In the genomic region with DNA sequence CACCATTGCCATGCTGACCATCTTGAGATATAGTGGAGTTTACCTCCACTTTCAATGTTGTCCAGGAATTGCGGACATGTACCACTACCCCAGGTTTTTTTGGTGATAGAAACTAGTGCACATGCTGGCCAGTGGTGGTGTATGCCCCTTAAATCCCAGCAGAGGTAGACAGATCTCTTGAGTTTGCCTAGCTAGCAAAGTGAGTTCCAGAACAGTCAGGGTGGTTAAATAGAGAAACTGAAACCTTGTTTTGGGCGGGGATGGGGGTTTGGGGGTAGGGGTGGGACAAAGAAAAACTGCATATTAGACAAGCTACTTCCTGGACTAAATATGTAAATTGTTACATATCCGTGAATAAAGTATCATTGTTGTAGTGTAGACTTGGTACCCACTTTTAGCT, we compare ENCODE assay signal across 31 mouse cellular contexts. TPM values are rescaled to one million over a fixed set of nuclear protein-coding genes. Genes with fewer than 3 reads are reported as not detected.
DNase-seq lines count a peak whose midpoint lies in the region; ATAC-seq lines count a peak whose summit lies in the region.
"Had no signal": no experiment of that assay in that cellular context is flagged by ENCODE, and none has a peak within 500 bp of the region (broad histone marks: within the 10 kb centered on the region; RNA-seq: fewer than 3 reads in every experiment).

No protein-coding gene starts in this region.

- H3K27me3 ChIP-seq in hindbrain, embryonic 14.5 days (ENCODE audit: control insufficient read depth, insufficient read depth, low read length) = no peaks in the 10 kb centered on the region
- H3K27me3 ChIP-seq in hindbrain, embryonic 16.5 days (replicated peaks; ENCODE audit: control insufficient read depth, insufficient read depth, low read length) = no peaks in the 10 kb centered on the region
- no peaks in the 10 kb centered on the region for H3K27me3 ChIP-seq in splenic B cell, adult 2 months (ENCODE audit: control insufficient read depth, insufficient read depth, low read length, poor library complexity, severe bottlenecking)
- H3K27me3 ChIP-seq: embryonic facial prominence, embryonic 15.5 days; forebrain, embryonic 12.5 days; hindbrain, embryonic 13.5 days; intestine, embryonic 15.5 days; limb, embryonic 15.5 days; liver, embryonic 15.5 days; neural tube, embryonic 12.5 days had no signal

- WGBS in hindbrain, embryonic 14.5 days = 94% methylated on average over 3 of the region's 3 CpGs
- 95% methylated on average over 3 of the region's 3 CpGs for WGBS in hindbrain, embryonic 16.5 days

- H3K9ac ChIP-seq in hindbrain, embryonic 14.5 days = no peak overlapping the region
- H3K9ac ChIP-seq in hindbrain, embryonic 16.5 days (ENCODE audit: low read depth, low read length) = no peak overlapping the region
- H3K9ac ChIP-seq: forebrain, embryonic 12.5 days; hindbrain, embryonic 13.5 days; intestine, embryonic 15.5 days; limb, embryonic 15.5 days; liver, embryonic 15.5 days; lung, embryonic 14.5 days; neural tube, embryonic 12.5 days had no signal

- no peaks in the 10 kb centered on the region for H3K9me3 ChIP-seq in hindbrain, embryonic 14.5 days (ENCODE audit: control insufficient read depth, low read length)
- no peaks in the 10 kb centered on the region for H3K9me3 ChIP-seq in hindbrain, embryonic 16.5 days (ENCODE audit: control insufficient read depth, low read length)
- H3K9me3 ChIP-seq: embryonic facial prominence, embryonic 10.5 days; embryonic facial prominence, embryonic 15.5 days; forebrain, embryonic 12.5 days; hindbrain, embryonic 13.5 days; intestine, embryonic 15.5 days; limb, embryonic 10.5 days; limb, embryonic 15.5 days; liver, embryonic 15.5 days; neural tube, embryonic 12.5 days had no signal

- no peak for ATAC-seq in hindbrain, embryonic 14.5 days (ENCODE audit: low FRiP score)
- no peak for ATAC-seq in hindbrain, embryonic 16.5 days
- peak; percentile 31 for ATAC-seq in activated CD4-positive, CD25-positive, alpha-beta regulatory T cell, adult 4 months
- ATAC-seq: intestine, embryonic 15.5 days; midbrain, embryonic 16.5 days had no signal

- peak overlapping the region; percentile 93; the same call in 1 of the 2 replicates for H3K4me3 ChIP-seq in hindbrain, embryonic 14.5 days (replicated peaks; ENCODE audit: low read length)
- H3K4me3 ChIP-seq in hindbrain, embryonic 16.5 days (ENCODE audit: low read length) = no peak overlapping the region
- H3K4me3 ChIP-seq: hindbrain, embryonic 13.5 days; intestine, embryonic 15.5 days; neural tube, embryonic 12.5 days had no signal

- peaks cover 17% of the 10 kb centered on the region for H3K4me1 ChIP-seq in hindbrain, embryonic 14.5 days (replicated peaks; ENCODE audit: control insufficient read depth, insufficient read depth, low read length)
- peaks cover 9% of the 10 kb centered on the region for H3K4me1 ChIP-seq in hindbrain, embryonic 16.5 days (ENCODE audit: control insufficient read depth, insufficient read depth, low read depth, low read length)
- H3K4me1 ChIP-seq: intestine, embryonic 15.5 days had no signal

- peaks cover 44% of the 10 kb centered on the region for H3K36me3 ChIP-seq in hindbrain, embryonic 14.5 days (replicated peaks; ENCODE audit: control insufficient read depth, insufficient read depth)
- peaks cover 23% of the 10 kb centered on the region for H3K36me3 ChIP-seq in hindbrain, embryonic 16.5 days (ENCODE audit: control insufficient read depth, insufficient read depth, low read length)
- peaks cover 9% of the 10 kb centered on the region for H3K36me3 ChIP-seq in splenic B cell, adult 2 months (ENCODE audit: control insufficient read depth, insufficient read depth, low read length, poor library complexity, severe bottlenecking)

- no peak overlapping the region for H3K4me2 ChIP-seq in hindbrain, embryonic 14.5 days (replicated peaks)
- H3K4me2 ChIP-seq in hindbrain, embryonic 16.5 days (ENCODE audit: low read length) = no peak overlapping the region

- no peak overlapping the region for H3K27ac ChIP-seq in hindbrain, embryonic 14.5 days
- no peak overlapping the region for H3K27ac ChIP-seq in hindbrain, embryonic 16.5 days (ENCODE audit: low read depth, low read length)
- H3K27ac ChIP-seq: neural tube, embryonic 12.5 days had no signal

- DNase-seq in hindbrain, embryonic 14.5 days (ENCODE audit: low spot score) = no peak
- peak; percentile 47 for DNase-seq in CD4-positive helper T cell, adult 2 months (ENCODE audit: low read depth, low spot score)
- peak; percentile 37 for DNase-seq in splenic B cell, adult 2 months (ENCODE audit: low read depth, low spot score)
- DNase-seq in gastrocnemius, postnatal 25 days = no peak
- no peak for DNase-seq in kidney, postnatal 14 days
- DNase-seq: adrenal gland, adult 2 months; adrenal gland, postnatal 36 days; cerebellum, adult 18-20 months; cerebellum, postnatal 14 days; gastrocnemius, postnatal 36 days; heart, adult 18-20 months; heart, postnatal 4 days; kidney, postnatal 10 days; layer of hippocampus, adult 9-11 months; lung, embryonic 14.5 days; lung, postnatal 14 days; right cerebral cortex, postnatal 4 days; thymus, adult 18-20 months; thymus, postnatal 25 days had no signal

RNA-seq across cellular contexts. Expression of a gene that starts 1.2 kb away (rescaled TPM):
- polyA plus RNA-seq in hindbrain, embryonic 14.5 days (2014; fragmentation: Nextera tagmentation; extraction: Ambion mirVana) = 81.6 and 83.9 TPM in 2 replicates
- polyA plus RNA-seq in hindbrain, embryonic 16.5 days (2015; fragmentation: Nextera tagmentation; extraction: Ambion mirVana) = 98.3 and 99.5 TPM in 2 replicates
- polyA plus RNA-seq in activated CD4-positive, CD25-positive, alpha-beta regulatory T cell, adult 4 months (2017; shearing (Covaris generic)) = 10 to 100 TPM; 16.3 to 18.6 TPM
- 10 to 100 TPM; 27.2 to 28.3 TPM for total RNA-seq in gastrocnemius, postnatal 25 days (2021)

RNA-seq across cellular contexts. Expression of a gene that starts 10.2 kb away (rescaled TPM):
- 1.4 and 1.6 TPM in 2 replicates for polyA plus RNA-seq in hindbrain, embryonic 14.5 days (2014; fragmentation: Nextera tagmentation; extraction: Ambion mirVana)
- 2.9 and 3.0 TPM in 2 replicates for polyA plus RNA-seq in hindbrain, embryonic 16.5 days (2015; fragmentation: Nextera tagmentation; extraction: Ambion mirVana)
- polyA plus RNA-seq in activated CD4-positive, CD25-positive, alpha-beta regulatory T cell, adult 4 months (2017; shearing (Covaris generic)) = 10 to 100 TPM in 1 of 2 experiments, 1 to 10 TPM in 1; 7.7 to 11.6 TPM
- 10 to 100 TPM in 1 of 2 experiments, 1 to 10 TPM in 1; 6.7 to 18.4 TPM for total RNA-seq in gastrocnemius, postnatal 25 days (2021)

RNA-seq across cellular contexts. Expression of a gene that starts 10.4 kb away (rescaled TPM):
- polyA plus RNA-seq in hindbrain, embryonic 14.5 days (2014; fragmentation: Nextera tagmentation; extraction: Ambion mirVana) = 5.8 and 6.1 TPM in 2 replicates
- 10.3 and 11.3 TPM in 2 replicates for polyA plus RNA-seq in hindbrain, embryonic 16.5 days (2015; fragmentation: Nextera tagmentation; extraction: Ambion mirVana)
- polyA plus RNA-seq in activated CD4-positive, CD25-positive, alpha-beta regulatory T cell, adult 4 months (2017; shearing (Covaris generic)) = 10 to 100 TPM; 20.4 to 25.1 TPM
- 1 to 10 TPM; 6.0 to 7.2 TPM for total RNA-seq in gastrocnemius, postnatal 25 days (2021)

RNA-seq across cellular contexts. Expression of a gene that starts 21.1 kb away (rescaled TPM):
- polyA plus RNA-seq in hindbrain, embryonic 14.5 days (2014; fragmentation: Nextera tagmentation; extraction: Ambion mirVana) = 76.8 and 84.1 TPM in 2 replicates
- 72.1 and 84.5 TPM in 2 replicates for polyA plus RNA-seq in hindbrain, embryonic 16.5 days (2015; fragmentation: Nextera tagmentation; extraction: Ambion mirVana)
- 10 to 100 TPM; 40.0 to 57.3 TPM for polyA plus RNA-seq in activated CD4-positive, CD25-positive, alpha-beta regulatory T cell, adult 4 months (2017; shearing (Covaris generic))
- total RNA-seq in gastrocnemius, postnatal 25 days (2021) = 10 to 100 TPM; 23.1 to 25.9 TPM

RNA-seq across cellular contexts. Expression of a gene that starts 22.7 kb away (rescaled TPM):
- 29.3 and 30.3 TPM in 2 replicates for polyA plus RNA-seq in hindbrain, embryonic 14.5 days (2014; fragmentation: Nextera tagmentation; extraction: Ambion mirVana)
- 91.3 and 103 TPM in 2 replicates for polyA plus RNA-seq in hindbrain, embryonic 16.5 days (2015; fragmentation: Nextera tagmentation; extraction: Ambion mirVana)
- 100 to 1,000 TPM in 1 of 2 experiments, 10 to 100 TPM in 1; 58.5 to 101 TPM for polyA plus RNA-seq in activated CD4-positive, CD25-positive, alpha-beta regulatory T cell, adult 4 months (2017; shearing (Covaris generic))
- 10 to 100 TPM; 19.5 to 21.9 TPM for total RNA-seq in gastrocnemius, postnatal 25 days (2021)

Comparison
In these comparisons a context has a peak if more than half of its experiments do, and no peak if none do; other contexts are left out.
1. DNase-seq: peak in CD4-positive helper T cell, adult 2 months (single experiment) and splenic B cell, adult 2 months (single experiment); none in hindbrain, embryonic 14.5 days (single experiment), gastrocnemius, postnatal 25 days (single experiment) and kidney, postnatal 14 days (single experiment).